Mouse (Mus musculus) macrophage (primary cell): ENCODE results near the gene Psmc6. TPM values are rescaled to one million over a fixed set of nuclear protein-coding genes. Genes with fewer than 3 reads are reported as not detected.

ENCODE experiments used
- H3K27ac ChIP-seq: fragments of 350-480 bp; formaldehyde crosslinking; 2 replicates; pipeline ENCODE4 v1.9.0; 2021
- H3K36me3 ChIP-seq: fragments of 350-480 bp; formaldehyde crosslinking; 2 replicates; pipeline ENCODE4 v1.9.0; 2021; ENCODE audit errors: inconsistent target
- H3K4me3 ChIP-seq: fragments of 350-480 bp; formaldehyde crosslinking; 2 replicates; pipeline ENCODE4 v1.9.0; 2021; ENCODE audit errors: inconsistent target
- H3K79me2 ChIP-seq: fragments of 350-480 bp; formaldehyde crosslinking; 2 replicates; pipeline ENCODE4 v1.9.0; 2021; ENCODE audit errors: inconsistent target
- WGBS: methylation state at CpG from one replicate; pipeline ENCODE4 v1.1.7; 2026; ENCODE audit warnings: inconsistent platforms; ENCODE audit not compliant: missing documents; 5-methylcytosine and 5-hydroxymethylcytosine counted together
- polyA plus RNA-seq: library from polyadenylated mRNA; stranded (reverse); fragments of 250-400 nt; gene quantifications from 3 replicates; pipeline ENCODE4 v1.2.4, GENCODE M21; 2018; ENCODE audit warnings: inconsistent platforms
- total RNA-seq, 78 experiments: library from RNA; depleted of rRNA; stranded (reverse); fragments of 250-400 nt; gene quantifications; 1 replicate in 9 of 78; 2 replicates in 24 of 78; 3 replicates in 43 of 78; 4 replicates in 2 of 78; pipeline ENCODE4 v1.2.4; 2018; ENCODE audit warnings: inconsistent platforms in 56 of 78

The Psmc6 gene
- 100 to 1,000 TPM; 125 to 333 (median 239) TPM for total RNA-seq (2018; cell fraction: chromatin; rRNA removed)
- 100 to 1,000 TPM in 5 of 26 experiments, 10 to 100 TPM in 21; 60.7 to 107 (median 78.5) TPM for total RNA-seq (2018; cell fraction: cytosol; rRNA removed)
- 100 to 1,000 TPM in 15 of 26 experiments, 10 to 100 TPM in 11; 65.5 to 149 (median 105) TPM for total RNA-seq (2018; cell fraction: nucleus; rRNA removed)
- 68.8 to 188 TPM (median 89.7 TPM) in 3 replicates for polyA plus RNA-seq

DNA sequence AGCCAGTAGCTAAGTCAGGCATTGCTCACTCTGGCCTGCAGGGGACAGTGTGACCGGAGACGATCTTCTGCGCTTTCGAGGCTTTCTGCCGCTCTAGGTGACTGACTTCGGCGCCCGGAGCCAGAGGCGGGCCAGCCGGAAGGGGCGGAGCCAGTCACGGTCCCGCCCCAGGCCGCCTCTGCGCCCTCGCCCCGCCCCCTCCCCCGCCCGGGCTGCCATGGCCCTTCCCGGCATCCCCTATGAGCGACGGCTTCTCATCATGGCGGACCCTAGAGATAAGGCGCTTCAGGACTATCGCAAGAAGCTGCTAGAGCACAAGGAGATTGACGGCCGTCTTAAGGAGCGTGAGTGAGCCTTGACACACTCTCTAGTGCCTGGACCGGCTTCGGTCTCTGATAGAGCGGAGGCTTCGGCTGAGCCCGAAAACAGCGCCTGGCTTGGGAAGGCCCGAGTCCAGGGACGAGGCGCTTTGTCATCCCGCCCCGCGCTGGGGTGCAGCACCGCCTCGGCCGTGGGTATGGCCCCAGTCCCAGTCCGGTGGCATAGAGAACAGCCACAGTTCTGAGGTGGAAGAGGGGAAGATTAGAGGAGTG, at the start of gene Psmc6:
TSS of gene Psmc6 (plus strand) at position 200 of the 593 bp plus-strand sequence.
- peaks cover 9% of the 10 kb centered on the region for H3K36me3 ChIP-seq
- WGBS = under 1% methylated on average over 43 of the region's 44 CpGs
- H3K27ac ChIP-seq = peak within 1 kb of the TSS; percentile 62
- peaks cover 49% of the 10 kb centered on the region for H3K79me2 ChIP-seq
- peak within 1 kb of the TSS; percentile 98 for H3K4me3 ChIP-seq

DNA sequence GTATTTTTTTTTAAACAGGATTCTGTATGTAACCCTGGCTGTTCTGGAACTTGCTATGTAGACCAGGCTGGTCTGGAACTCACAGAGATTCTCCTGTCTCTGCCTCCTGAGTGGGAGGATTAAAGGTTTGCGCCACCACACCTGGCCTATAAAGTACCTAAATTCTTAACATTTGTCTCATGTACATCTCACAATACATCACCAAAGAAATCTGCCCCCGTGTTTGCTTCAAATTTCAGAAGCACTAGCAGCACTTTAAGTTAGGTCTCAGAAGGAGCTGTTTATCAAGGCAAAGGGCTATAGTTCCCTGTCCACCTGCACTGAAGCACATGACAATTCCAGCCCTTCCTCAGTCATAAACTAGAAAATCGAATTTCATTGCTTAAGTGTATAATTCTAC, 47.5 kb upstream of the Psmc6 start:
- no peak overlapping the region for H3K4me3 ChIP-seq
- peaks cover 5% of the 10 kb centered on the region; the same call in 1 of the 2 replicates for H3K36me3 ChIP-seq
- no peaks in the 10 kb centered on the region for H3K79me2 ChIP-seq
- WGBS = 90% methylated on average over 3 of the region's 3 CpGs
- no peak overlapping the region for H3K27ac ChIP-seq

- 27% methylated on average over 4 of the region's 4 CpGs for WGBS
- Histone ChIP-seq H3K36me3 (peaks cover 11% of the 10 kb centered on the region; the same call in 1 of the 2 replicates), H3K4me3 (no peak overlapping the region)
Measured at GRCm38 (mm10) chr14:45291608-45292007, 38.0 kb upstream of the Psmc6 start.

GRCm38 (mm10) chr14:45303939-45304338, 25.6 kb upstream of the Psmc6 start:
- peaks cover 38% of the 10 kb centered on the region for H3K79me2 ChIP-seq
- WGBS = 97% methylated on average over 4 of the region's 4 CpGs
- H3K36me3 ChIP-seq = peaks cover 46% of the 10 kb centered on the region
- H3K4me3 ChIP-seq = no peak overlapping the region
- no peak overlapping the region for H3K27ac ChIP-seq

More at GRCm38 (mm10) chr14:45291608-45292007, 38.0 kb upstream of the Psmc6 start:
- no peaks in the 10 kb centered on the region for H3K79me2 ChIP-seq
- no peak overlapping the region for H3K27ac ChIP-seq

DNA sequence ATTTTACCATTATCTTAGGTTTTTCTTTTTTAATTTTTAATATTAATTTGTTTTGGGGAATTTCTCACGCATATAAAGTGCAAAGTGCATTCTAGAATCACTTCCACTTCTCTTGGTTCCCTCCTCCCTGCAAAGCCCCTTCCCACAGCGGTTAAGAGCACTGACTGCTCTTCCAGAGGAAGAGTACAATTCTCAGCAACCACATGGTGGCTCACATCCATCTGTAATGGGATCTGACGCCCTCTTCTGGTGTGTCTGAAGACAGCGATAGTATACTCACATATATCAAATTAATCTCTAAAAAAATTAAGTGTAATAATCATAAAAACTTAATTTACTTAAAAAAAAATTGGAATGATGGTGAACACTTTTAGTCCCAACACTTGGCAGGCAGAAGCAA, 25.2 kb upstream of the Psmc6 start:
- H3K79me2 ChIP-seq = peaks cover 42% of the 10 kb centered on the region
- 83% methylated on average over 4 of the region's 4 CpGs for WGBS
- no peak overlapping the region for H3K4me3 ChIP-seq
- H3K36me3 ChIP-seq = peaks cover 41% of the 10 kb centered on the region
- H3K27ac ChIP-seq = no peak overlapping the region

DNA sequence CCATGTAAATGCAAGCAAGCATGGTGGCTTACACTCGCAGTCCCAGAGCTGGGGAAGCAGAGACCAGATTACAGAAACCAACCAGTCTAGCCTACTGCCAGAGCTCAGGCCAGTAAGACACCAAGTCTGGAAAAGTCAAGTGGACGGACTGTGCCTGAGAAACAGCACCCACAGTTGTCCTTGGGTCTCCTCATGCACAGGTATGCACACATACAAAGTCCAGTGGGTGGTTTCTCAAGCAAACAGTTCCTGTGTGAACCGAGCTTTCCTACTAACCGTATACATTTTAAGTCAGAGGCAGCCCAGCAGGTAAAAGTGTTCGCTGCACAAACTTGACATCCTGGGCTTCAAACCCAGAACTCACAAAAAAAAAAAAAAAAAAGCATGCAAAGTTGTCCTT, 23.7 kb upstream of the Psmc6 start:
- H3K4me3 ChIP-seq = no peak overlapping the region
- WGBS = 95% methylated on average over 2 of the region's 5 CpGs
- no peak overlapping the region for H3K27ac ChIP-seq
- peaks cover 28% of the 10 kb centered on the region for H3K36me3 ChIP-seq
- peaks cover 57% of the 10 kb centered on the region for H3K79me2 ChIP-seq

GRCm38 (mm10) chr14:45307630-45308328, 21.8 kb upstream of the Psmc6 start:
- Histone ChIP-seq H3K4me3 (no peak overlapping the region; the same call in 1 of the 2 replicates), H3K79me2 (peaks cover 76% of the 10 kb centered on the region), H3K27ac (peak overlapping the region; percentile 48), H3K36me3 (peaks cover 9% of the 10 kb centered on the region; the same call in 1 of the 2 replicates)
- 34% methylated on average over 8 of the region's 8 CpGs for WGBS

DNA sequence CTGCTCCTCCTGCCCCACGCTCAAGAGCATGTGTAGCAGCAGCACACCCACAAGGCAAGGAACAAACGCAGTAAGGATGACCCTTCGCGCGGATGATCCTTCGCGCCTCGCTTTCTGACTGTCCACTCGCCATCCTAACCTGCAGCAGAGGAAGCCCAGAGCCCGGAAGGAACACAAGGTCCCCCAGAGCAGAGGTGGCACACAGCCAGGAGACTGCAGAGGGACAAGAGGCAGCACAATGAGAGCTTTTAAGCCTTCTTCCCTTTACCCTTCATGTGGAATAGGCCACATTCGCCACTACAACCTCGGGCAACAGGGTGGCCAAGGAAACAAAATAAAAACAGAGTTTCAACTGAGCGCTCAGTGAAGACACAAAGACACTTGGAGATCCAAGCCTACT, 19.9 kb upstream of the Psmc6 start:
- Histone ChIP-seq H3K79me2 (peaks cover 95% of the 10 kb centered on the region), H3K36me3 (no peaks in the 10 kb centered on the region; the same call in 1 of the 2 replicates)
- WGBS = 91% methylated on average over 13 of the region's 13 CpGs

GRCm38 (mm10) chr14:45310101-45310500, 19.5 kb upstream of the Psmc6 start:
- peaks cover 99% of the 10 kb centered on the region for H3K79me2 ChIP-seq
- no peaks in the 10 kb centered on the region; the same call in 1 of the 2 replicates for H3K36me3 ChIP-seq
- H3K4me3 ChIP-seq = no peak overlapping the region
- no peak overlapping the region for H3K27ac ChIP-seq
- 96% methylated on average over 14 of the region's 14 CpGs for WGBS

More for the DNA sequence above, 19.9 kb upstream of the Psmc6 start:
- Histone ChIP-seq H3K4me3 (no peak overlapping the region), H3K27ac (no peak overlapping the region)

DNA sequence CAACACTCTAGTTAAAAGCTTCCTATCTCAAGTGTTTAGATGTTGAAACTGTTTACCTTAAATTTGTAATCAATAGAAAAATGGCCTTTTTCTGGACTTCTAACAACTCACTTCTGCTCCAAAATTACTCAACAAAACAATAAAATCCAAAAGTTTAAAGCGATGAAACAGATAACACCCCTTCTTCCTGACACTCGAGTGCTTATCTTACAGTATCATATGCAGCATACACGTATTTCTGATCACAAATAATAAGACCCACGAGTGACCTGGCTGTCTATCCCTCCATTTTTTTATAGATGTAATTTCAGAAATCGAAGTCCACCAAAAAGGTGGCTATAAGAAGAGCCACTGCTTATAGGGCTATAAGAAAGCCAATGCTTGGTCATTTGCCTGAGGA, 12.7 kb upstream of the Psmc6 start:
- Histone ChIP-seq H3K27ac (no peak overlapping the region; the same call in 1 of the 2 replicates), H3K36me3 (no peaks in the 10 kb centered on the region), H3K79me2 (peaks cover 62% of the 10 kb centered on the region), H3K4me3 (peak overlapping the region; percentile 82)
- 54% methylated on average over 5 of the region's 5 CpGs for WGBS

GRCm38 (mm10) chr14:45317921-45318411, 11.6 kb upstream of the Psmc6 start:
- no peaks in the 10 kb centered on the region for H3K36me3 ChIP-seq
- H3K79me2 ChIP-seq = peaks cover 51% of the 10 kb centered on the region
- under 1% methylated on average over 34 of the region's 38 CpGs for WGBS
- peak overlapping the region; percentile 49 for H3K27ac ChIP-seq
- H3K4me3 ChIP-seq = peak overlapping the region; percentile 82

DNA sequence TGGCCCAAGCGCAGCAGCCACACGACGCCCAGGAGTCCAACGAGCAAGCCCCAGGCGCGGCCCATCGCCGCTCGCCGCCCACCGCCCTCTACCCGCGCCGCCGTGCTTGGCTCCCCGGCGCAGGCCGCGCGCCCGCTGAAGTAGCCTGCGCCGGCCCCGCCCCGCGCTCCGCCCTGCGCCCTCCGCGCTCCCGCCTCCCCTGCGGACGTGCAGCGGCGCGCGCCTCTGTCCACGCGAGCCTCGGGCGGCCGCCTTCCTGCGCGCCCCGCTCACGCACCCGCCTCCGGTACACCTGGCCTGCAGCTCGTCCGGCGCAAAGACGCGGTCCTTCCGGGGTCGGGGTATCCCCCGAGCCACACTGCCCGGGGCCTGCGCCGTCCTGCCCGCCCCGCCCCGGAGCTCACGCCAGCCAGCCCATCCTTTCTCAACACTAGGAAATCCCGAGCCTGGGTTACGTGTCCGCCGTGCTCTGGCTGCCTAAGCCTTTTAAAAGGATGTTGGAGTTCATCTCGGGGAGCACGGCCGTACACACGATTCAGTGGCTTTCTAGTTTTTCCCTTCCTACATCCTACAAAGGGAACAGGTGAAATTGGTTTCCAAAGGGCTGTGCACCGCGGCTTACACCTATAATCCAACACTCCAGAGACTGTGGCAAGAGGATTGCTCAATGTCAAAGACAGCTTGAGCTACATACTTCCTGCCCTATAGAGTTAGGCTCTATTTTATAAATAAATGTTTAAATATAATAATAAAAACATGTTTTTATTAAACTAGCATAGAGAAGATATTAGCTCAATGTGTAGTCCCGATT, 11.0 kb upstream of the Psmc6 start, which contains the start of gene Ero1l:
TSS of gene Ero1l (minus strand) at position 346 of the 811 bp plus-strand sequence.
- H3K27ac ChIP-seq = peak within 1 kb of the TSS; percentile 67
- H3K79me2 ChIP-seq = peaks cover 45% of the 10 kb centered on the region
- no peaks in the 10 kb centered on the region for H3K36me3 ChIP-seq
- peak within 1 kb of the TSS; percentile 82 for H3K4me3 ChIP-seq
- 2% methylated on average over 68 of the region's 74 CpGs for WGBS

DNA sequence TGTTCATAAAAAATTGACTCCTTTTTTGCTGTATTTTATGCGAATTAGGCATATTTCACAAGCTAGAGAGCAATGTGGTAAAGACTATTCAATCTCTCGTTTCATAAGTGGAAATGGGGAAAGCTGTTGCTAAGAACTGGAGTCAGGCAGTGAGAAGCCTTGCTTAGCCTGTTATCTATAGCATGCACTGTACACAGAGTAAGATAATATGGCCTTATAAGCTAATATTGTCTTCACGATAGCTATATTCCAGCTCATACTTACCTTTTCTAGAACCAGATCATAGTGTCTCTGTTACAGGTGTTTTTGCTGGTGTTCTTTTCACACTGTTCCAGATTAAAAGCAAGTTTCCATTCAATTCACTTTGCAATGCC, 10.4 kb upstream of the Psmc6 start:
- 40% methylated on average over 3 of the region's 3 CpGs for WGBS

DNA sequence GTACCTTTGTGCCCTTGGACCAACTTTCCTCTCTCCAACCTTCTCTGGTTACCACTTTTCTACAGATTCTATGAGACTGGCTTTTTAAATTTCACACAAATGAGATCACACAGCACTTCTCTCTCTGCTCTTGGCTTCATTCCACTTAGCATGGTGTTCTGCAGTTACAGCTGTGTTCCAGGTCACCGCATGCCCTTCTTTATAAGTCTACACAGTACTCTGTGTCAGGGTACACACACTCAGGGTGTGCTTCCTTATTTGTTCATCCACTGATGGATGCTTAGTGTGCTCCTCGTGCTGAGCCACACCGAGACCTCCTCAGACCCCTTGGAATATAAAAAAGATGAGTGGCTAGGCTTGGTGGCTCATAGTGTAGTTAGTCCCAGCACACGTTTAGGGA, 9.5 kb upstream of the Psmc6 start:
- no peak overlapping the region for H3K4me3 ChIP-seq
- no peak overlapping the region for H3K27ac ChIP-seq
- WGBS = 88% methylated on average over 4 of the region's 4 CpGs

More for the DNA sequence above, 10.4 kb upstream of the Psmc6 start:
- H3K36me3 ChIP-seq = no peaks in the 10 kb centered on the region
- peak overlapping the region; percentile 36; the same call in 1 of the 2 replicates for H3K4me3 ChIP-seq
- peaks cover 39% of the 10 kb centered on the region for H3K79me2 ChIP-seq
- H3K27ac ChIP-seq = peak overlapping the region; percentile 67

More for the DNA sequence above, 9.5 kb upstream of the Psmc6 start:
- H3K79me2 ChIP-seq = peaks cover 30% of the 10 kb centered on the region
- H3K36me3 ChIP-seq = no peaks in the 10 kb centered on the region
